Mouse (Mus musculus) heart, adult 8-10 months (tissue): ENCODE measurements around the gene Calu. TPM values are rescaled to one million over a fixed set of nuclear protein-coding genes. Genes with fewer than 3 reads are reported as not detected.
"Not testable (repeated sequence)": the region's sequence is repeated elsewhere in the genome, so short reads cannot be mapped to it uniquely, and the experiment has no call there.

Experiments used
- DNase-seq: peaks from one replicate; pipeline ENCODE4 v3.0.0; 2022; ENCODE audit warnings: low spot score
- total RNA-seq, 4 experiments: library from RNA; stranded (reverse); gene quantifications; 2 replicates each; pipeline ENCODE4 v1.2.4; 2022

The Calu gene
- 100 to 1,000 TPM; 230 to 251 (median 234) TPM for total RNA-seq

- peak; percentile 100 for DNase-seq
Measured at GRCm38 (mm10) chr6:29347665-29348370, at the start of gene Calu. Gene Calu, plus strand, starts transcription at chr6:29348069.

- DNase-seq = no peak
Measured at GRCm38 (mm10) chr6:29299112-29299511, 48.8 kb upstream of the Calu start.

- no peak for DNase-seq
Measured at GRCm38 (mm10) chr6:29303251-29303650, 44.6 kb upstream of the Calu start.

GRCm38 (mm10) chr6:29303726-29304125, 44.1 kb upstream of the Calu start:
- no peak for DNase-seq

- no peak for DNase-seq
Measured at GRCm38 (mm10) chr6:29305462-29305861, 42.4 kb upstream of the Calu start.

GRCm38 (mm10) chr6:29308846-29309605, 38.8 kb upstream of the Calu start:
- DNase-seq = no peak

- DNase-seq = no peak
Measured at GRCm38 (mm10) chr6:29313690-29314202, 34.1 kb upstream of the Calu start.

- no peak for DNase-seq
Measured at GRCm38 (mm10) chr6:29317286-29317685, 30.6 kb upstream of the Calu start.

GRCm38 (mm10) chr6:29317941-29318340, 29.9 kb upstream of the Calu start:
- DNase-seq = no peak

- DNase-seq = peak; percentile 7
Measured at GRCm38 (mm10) chr6:29318879-29319278, 29.0 kb upstream of the Calu start, which contains the start of gene Fam71f1. Gene Fam71f1, plus strand, starts transcription at chr6:29319140.

- no peak for DNase-seq
Measured at GRCm38 (mm10) chr6:29321586-29321985, 26.3 kb upstream of the Calu start.

- no peak for DNase-seq
Measured at GRCm38 (mm10) chr6:29322147-29322546, 25.7 kb upstream of the Calu start.

GRCm38 (mm10) chr6:29322735-29323134, 25.1 kb upstream of the Calu start:
- no peak for DNase-seq

- DNase-seq = no peak
Measured at GRCm38 (mm10) chr6:29326961-29327360, 20.9 kb upstream of the Calu start.

- no peak for DNase-seq
Measured at GRCm38 (mm10) chr6:29329514-29329913, 18.4 kb upstream of the Calu start.

- not testable (repeated sequence) for DNase-seq
Measured at GRCm38 (mm10) chr6:29346512-29346911, 1.4 kb upstream of the Calu start.

GRCm38 (mm10) chr6:29347189-29347588, 680 bp upstream of the Calu start:
- no peak for DNase-seq

GRCm38 (mm10) chr6:29348371-29348724, 479 bp downstream of the Calu start:
- no peak for DNase-seq

- no peak for DNase-seq
Measured at GRCm38 (mm10) chr6:29351613-29352012, 3.7 kb downstream of the Calu start.

- DNase-seq = no peak
Measured at GRCm38 (mm10) chr6:29352816-29353215, 4.9 kb downstream of the Calu start.

GRCm38 (mm10) chr6:29359386-29359785, 11.5 kb downstream of the Calu start:
- no peak for DNase-seq

GRCm38 (mm10) chr6:29360211-29360610, 12.3 kb downstream of the Calu start:
- no peak for DNase-seq
